Mouse (Mus musculus): ENCODE results near the gene Ercc6l2. TPM values are rescaled to one million over a fixed set of nuclear protein-coding genes. Genes with fewer than 3 reads are reported as not detected.

The Ercc6l2 gene
- polyA plus RNA-seq, 1 experiment from 2014 or later = 5.5 TPM

GRCm38 (mm10) chr13:63913136-63913535 is 98.1 kb downstream of the Ercc6l2 start:
- Histone ChIP-seq H3K9ac (replicated peaks) (no peak overlapping the region), H3K9me3 (ENCODE audit: low read length) (no peaks in the 10 kb centered on the region), H3K27me3 (ENCODE audit: insufficient read depth, low read length) (no peaks in the 10 kb centered on the region), H3K4me2 (ENCODE audit: low read depth, low read length) (no peak overlapping the region), H3K27ac (ENCODE audit: low read depth) (no peak overlapping the region), H3K36me3 (replicated peaks; ENCODE audit: insufficient read depth, low read length) (no peaks in the 10 kb centered on the region), H3K4me1 (ENCODE audit: insufficient read depth) (peaks cover 2% of the 10 kb centered on the region; the same call in 1 of the 2 replicates), H3K4me3 (ENCODE audit: low read depth, low read length) (no peak overlapping the region)
- ATAC-seq (no peak), DNase-seq (no peak)
- 77% methylated on average over 6 of the region's 6 CpGs for WGBS (ENCODE audit: insufficient replicate concordance)
- TF ChIP-seq EP300 (IDR thresholded peaks at IDR 0.05; ENCODE audit: low read depth) = no peak
- no peak for TF ChIP-seq CTCF (IDR thresholded peaks at IDR 0.05; ENCODE audit: low read depth)

DNA sequence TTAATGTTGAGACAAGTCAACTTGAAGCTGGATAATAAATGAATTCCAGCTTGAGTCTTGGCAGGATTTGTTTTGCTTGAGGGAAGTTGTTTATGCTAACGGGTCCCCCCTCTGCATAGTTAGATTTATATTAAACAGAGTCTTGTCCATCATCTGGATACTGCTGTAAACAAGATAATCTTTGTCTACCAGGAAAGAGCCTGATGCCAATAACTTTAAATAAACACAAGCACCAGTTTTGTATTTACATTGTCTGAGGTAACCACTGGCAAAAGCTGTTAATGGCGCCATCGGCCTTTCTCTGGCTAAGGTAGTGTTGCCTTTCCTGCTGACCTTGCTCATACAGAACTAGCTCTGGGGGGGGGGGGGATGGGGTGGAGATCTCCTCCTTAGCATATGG is 100.1 kb downstream of the Ercc6l2 start:
- no peak for ATAC-seq
- H3K9me3 ChIP-seq (ENCODE audit: low read length) = no peaks in the 10 kb centered on the region
- TF ChIP-seq EP300 (IDR thresholded peaks at IDR 0.05; ENCODE audit: low read depth) = no peak
- no peak for TF ChIP-seq CTCF (IDR thresholded peaks at IDR 0.05; ENCODE audit: low read depth)
- no peak overlapping the region for H3K27ac ChIP-seq (ENCODE audit: low read depth)
- no peaks in the 10 kb centered on the region for H3K36me3 ChIP-seq (replicated peaks; ENCODE audit: insufficient read depth, low read length)
- no peak for DNase-seq
- WGBS (ENCODE audit: insufficient replicate concordance) = 48% methylated on average over 3 of the region's 3 CpGs
- H3K4me2 ChIP-seq (ENCODE audit: low read depth, low read length) = no peak overlapping the region
- no peak overlapping the region for H3K4me3 ChIP-seq (ENCODE audit: low read depth, low read length)
- H3K4me1 ChIP-seq (ENCODE audit: insufficient read depth) = peaks cover 2% of the 10 kb centered on the region; the same call in 1 of the 2 replicates
- no peaks in the 10 kb centered on the region for H3K27me3 ChIP-seq (ENCODE audit: insufficient read depth, low read length)
- no peak overlapping the region for H3K9ac ChIP-seq (replicated peaks)

- H3K27me3 ChIP-seq (ENCODE audit: insufficient read depth, low read length) = no peaks in the 10 kb centered on the region
- H3K4me2 ChIP-seq (ENCODE audit: low read depth, low read length) = no peak overlapping the region
- H3K27ac ChIP-seq (ENCODE audit: low read depth) = no peak overlapping the region
- no peak overlapping the region for H3K9ac ChIP-seq (replicated peaks)
- TF ChIP-seq CTCF (IDR thresholded peaks at IDR 0.05; ENCODE audit: low read depth) (no peak), EP300 (IDR thresholded peaks at IDR 0.05; ENCODE audit: low read depth) (peak; percentile 79)
- peak; percentile 23; the same call in 1 of the 2 replicates for ATAC-seq
- H3K4me1 ChIP-seq (ENCODE audit: insufficient read depth) = peaks cover 2% of the 10 kb centered on the region; the same call in 1 of the 2 replicates
- no peaks in the 10 kb centered on the region for H3K36me3 ChIP-seq (replicated peaks; ENCODE audit: insufficient read depth, low read length)
- no peak for DNase-seq
- no peaks in the 10 kb centered on the region for H3K9me3 ChIP-seq (ENCODE audit: low read length)
- H3K4me3 ChIP-seq (ENCODE audit: low read depth, low read length) = no peak overlapping the region
- WGBS (ENCODE audit: insufficient replicate concordance) = 51% methylated on average over 1 of the region's 1 CpGs
Measured at GRCm38 (mm10) chr13:63915684-63916083, 100.6 kb downstream of the Ercc6l2 start.

GRCm38 (mm10) chr13:63916568-63916967 is 101.5 kb downstream of the Ercc6l2 start:
- no peak overlapping the region for H3K4me3 ChIP-seq (ENCODE audit: low read depth, low read length)
- WGBS (ENCODE audit: insufficient replicate concordance) = 82% methylated on average over 8 of the region's 8 CpGs
- H3K27ac ChIP-seq (ENCODE audit: low read depth) = no peak overlapping the region
- DNase-seq = no peak
- H3K4me1 ChIP-seq (ENCODE audit: insufficient read depth) = peaks cover 2% of the 10 kb centered on the region; the same call in 1 of the 2 replicates
- no peaks in the 10 kb centered on the region for H3K36me3 ChIP-seq (replicated peaks; ENCODE audit: insufficient read depth, low read length)
- H3K9ac ChIP-seq (replicated peaks) = no peak overlapping the region
- H3K4me2 ChIP-seq (ENCODE audit: low read depth, low read length) = no peak overlapping the region
- TF ChIP-seq EP300 (IDR thresholded peaks at IDR 0.05; ENCODE audit: low read depth) (no peak), CTCF (IDR thresholded peaks at IDR 0.05; ENCODE audit: low read depth) (no peak)
- ATAC-seq = no peak
- H3K27me3 ChIP-seq (ENCODE audit: insufficient read depth, low read length) = no peaks in the 10 kb centered on the region
- no peaks in the 10 kb centered on the region; the same call in 1 of the 2 replicates for H3K9me3 ChIP-seq (ENCODE audit: low read length)

DNA sequence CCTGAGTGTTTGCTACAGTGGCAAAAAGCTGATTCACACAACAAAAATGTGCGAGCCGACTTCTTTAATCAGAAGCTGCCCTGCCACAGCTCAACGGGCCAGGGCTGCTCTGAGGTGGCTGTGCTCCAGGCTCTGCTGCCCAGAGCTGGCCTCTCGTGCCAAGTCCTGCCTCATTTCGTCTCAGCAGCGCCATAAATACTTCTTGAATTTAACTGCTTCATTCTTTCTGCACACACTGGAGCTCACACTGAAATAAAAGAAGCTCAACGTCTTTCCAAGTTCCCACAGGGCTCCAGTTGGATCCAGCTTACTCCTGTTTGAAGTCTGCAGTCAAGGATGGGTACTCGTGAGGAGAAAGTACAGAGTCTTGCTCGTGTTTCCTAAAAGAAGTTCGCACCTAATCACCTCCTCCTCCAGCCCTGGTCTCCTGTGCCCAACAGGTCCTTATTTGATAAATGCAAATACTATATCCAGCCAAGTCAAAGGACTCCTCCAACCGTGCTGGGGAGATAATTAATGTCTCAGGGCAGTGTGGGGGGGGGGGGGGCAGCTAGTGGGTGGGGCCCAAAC is 102.2 kb downstream of the Ercc6l2 start:
- no peak overlapping the region; the same call in 1 of the 2 replicates for H3K27ac ChIP-seq (ENCODE audit: low read depth)
- WGBS (ENCODE audit: insufficient replicate concordance) = 44% methylated on average over 11 of the region's 11 CpGs
- TF ChIP-seq CTCF (IDR thresholded peaks at IDR 0.05; ENCODE audit: low read depth) (no peak), EP300 (IDR thresholded peaks at IDR 0.05; ENCODE audit: low read depth) (no peak)
- H3K36me3 ChIP-seq (replicated peaks; ENCODE audit: insufficient read depth, low read length) = no peaks in the 10 kb centered on the region
- no peaks in the 10 kb centered on the region for H3K27me3 ChIP-seq (ENCODE audit: insufficient read depth, low read length)
- H3K4me2 ChIP-seq (ENCODE audit: low read depth, low read length) = no peak overlapping the region
- H3K9me3 ChIP-seq (ENCODE audit: low read length) = no peaks in the 10 kb centered on the region; the same call in 1 of the 2 replicates
- H3K4me3 ChIP-seq (ENCODE audit: low read depth, low read length) = no peak overlapping the region
- H3K4me1 ChIP-seq (ENCODE audit: insufficient read depth) = peaks cover 2% of the 10 kb centered on the region; the same call in 1 of the 2 replicates
- ATAC-seq = no peak; the same call in 1 of the 2 replicates
- DNase-seq = no peak
- no peak overlapping the region for H3K9ac ChIP-seq (replicated peaks)

GRCm38 (mm10) chr13:63917776-63918621 is 103.0 kb downstream of the Ercc6l2 start:
- Histone ChIP-seq H3K4me3 (ENCODE audit: low read depth, low read length) (no peak overlapping the region), H3K4me1 (ENCODE audit: insufficient read depth) (peaks cover 2% of the 10 kb centered on the region; the same call in 1 of the 2 replicates), H3K27ac (ENCODE audit: low read depth) (no peak overlapping the region), H3K9ac (replicated peaks) (no peak overlapping the region), H3K27me3 (ENCODE audit: insufficient read depth, low read length) (no peaks in the 10 kb centered on the region), H3K4me2 (ENCODE audit: low read depth, low read length) (no peak overlapping the region), H3K36me3 (replicated peaks; ENCODE audit: insufficient read depth, low read length) (no peaks in the 10 kb centered on the region), H3K9me3 (ENCODE audit: low read length) (no peaks in the 10 kb centered on the region; the same call in 1 of the 2 replicates)
- TF ChIP-seq CTCF (IDR thresholded peaks at IDR 0.05; ENCODE audit: low read depth) (no peak), EP300 (IDR thresholded peaks at IDR 0.05; ENCODE audit: low read depth) (no peak)
- ATAC-seq (no peak), DNase-seq (no peak)
- WGBS (ENCODE audit: insufficient replicate concordance) = 37% methylated on average over 11 of the region's 11 CpGs
